Mouse (Mus musculus) embryo, embryonic 10 days (tissue): Measurements from ENCODE around the gene Btaf1.
"Not testable (repeated sequence)": the region's sequence is repeated elsewhere in the genome, so short reads cannot be mapped to it uniquely, and the experiment has no call there.

Source experiments
- DNase-seq: peaks from one replicate; pipeline ENCODE4 v3.0.0-alpha.2; 2015; ENCODE audit warnings: low spot score

The Btaf1 gene

DNA sequence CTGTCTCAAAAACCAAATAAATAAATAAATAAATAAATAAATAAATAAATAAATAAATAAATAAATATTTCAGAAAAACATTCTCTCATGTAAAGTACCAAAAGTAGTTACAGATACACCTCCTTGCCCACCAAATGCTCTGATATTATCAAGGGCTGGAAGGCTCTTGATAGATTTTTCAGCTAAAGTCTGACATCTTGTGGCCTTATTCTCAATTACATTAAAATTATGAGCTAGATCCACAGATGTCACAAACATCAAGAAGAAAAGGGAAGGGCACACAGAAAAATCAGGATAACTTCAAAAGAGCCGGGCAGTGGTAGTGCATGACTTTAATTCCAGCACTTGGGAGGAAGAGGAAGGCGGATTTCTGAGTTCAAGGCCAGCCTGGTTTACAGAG lies 3.9 kb upstream of the Btaf1 start:
- DNase-seq, result peak; percentile 59

DNA sequence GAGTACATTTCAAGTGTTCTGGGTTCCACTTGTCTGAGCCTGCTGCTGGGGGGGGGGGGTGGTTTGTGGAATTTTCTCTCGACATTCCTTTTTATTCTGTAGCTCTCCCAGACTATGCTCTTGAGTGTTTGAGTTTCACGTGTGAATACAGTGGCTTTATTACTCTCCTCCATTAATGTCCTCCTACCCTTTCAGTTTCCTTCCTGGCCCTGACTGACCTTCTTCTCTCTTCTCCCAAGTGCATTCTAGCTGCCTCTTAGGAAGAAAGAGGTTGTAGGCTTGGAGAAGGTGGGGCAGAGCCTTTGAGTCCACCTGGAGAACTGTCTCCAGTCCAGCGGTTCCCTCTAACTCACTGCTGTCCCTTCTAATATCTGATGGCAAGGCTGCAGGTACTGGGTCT lies 2.9 kb upstream of the Btaf1 start:
- no peak for DNase-seq

DNA sequence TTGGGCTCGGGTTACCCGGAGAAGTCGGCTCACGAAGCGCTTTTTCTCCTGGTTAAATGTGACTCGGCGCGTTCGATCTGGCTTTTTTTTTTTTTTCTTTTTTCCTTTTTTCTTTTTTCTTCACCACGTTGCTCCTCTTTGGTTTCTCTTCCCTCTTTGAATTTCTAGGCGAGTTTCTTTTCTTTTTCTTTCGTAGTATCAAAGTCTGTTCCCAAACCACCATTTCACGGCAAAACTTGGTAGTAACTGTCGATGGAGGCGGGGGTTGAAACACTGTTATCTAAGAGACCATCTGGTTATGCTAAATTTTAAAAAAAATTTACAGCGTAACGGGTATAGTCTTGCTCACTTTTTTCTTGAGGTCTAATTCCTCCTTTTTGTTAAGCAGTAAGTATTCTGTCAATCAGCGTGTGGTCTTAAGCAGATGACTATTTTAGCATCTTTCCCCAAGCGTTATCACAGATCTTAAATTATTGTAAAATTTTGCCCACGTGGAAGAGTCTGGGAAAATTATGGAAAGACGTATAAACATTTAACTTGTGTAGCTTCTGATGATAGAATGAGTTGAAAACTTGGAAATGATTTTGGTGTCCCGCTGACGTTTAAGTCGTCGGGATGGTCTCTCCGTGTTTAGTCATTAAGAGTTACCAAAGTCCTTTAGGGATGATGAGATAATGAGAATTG lies 816 bp downstream of the Btaf1 start:
- DNase-seq, result no peak

DNA sequence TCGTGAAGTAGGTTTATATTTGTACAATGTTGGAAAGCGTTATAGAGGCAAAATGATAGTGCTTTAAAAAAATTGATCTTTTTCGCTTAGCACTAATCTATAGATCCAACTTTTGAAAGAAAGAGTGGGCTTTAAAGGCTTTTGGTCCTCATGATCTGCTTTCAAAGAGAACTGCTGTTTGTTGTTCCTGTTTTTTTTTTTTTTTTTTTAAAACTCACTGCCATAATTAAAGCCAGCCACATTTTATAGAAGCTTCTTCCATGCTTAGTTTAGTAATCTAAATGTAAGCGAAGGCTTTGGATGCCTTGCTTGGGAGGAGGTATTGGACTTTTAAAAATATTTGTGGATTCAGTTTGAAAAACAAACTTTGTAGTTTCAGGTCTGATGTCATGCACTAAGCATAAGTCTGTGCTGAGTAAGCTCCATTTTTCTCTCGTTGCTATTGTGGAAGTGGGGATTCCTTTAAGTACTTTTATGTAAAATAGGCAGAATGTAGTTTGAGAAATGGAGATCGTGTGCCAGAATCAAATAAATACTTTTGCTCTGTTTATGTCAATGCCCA lies 2.0 kb downstream of the Btaf1 start:
- no peak for DNase-seq

DNA sequence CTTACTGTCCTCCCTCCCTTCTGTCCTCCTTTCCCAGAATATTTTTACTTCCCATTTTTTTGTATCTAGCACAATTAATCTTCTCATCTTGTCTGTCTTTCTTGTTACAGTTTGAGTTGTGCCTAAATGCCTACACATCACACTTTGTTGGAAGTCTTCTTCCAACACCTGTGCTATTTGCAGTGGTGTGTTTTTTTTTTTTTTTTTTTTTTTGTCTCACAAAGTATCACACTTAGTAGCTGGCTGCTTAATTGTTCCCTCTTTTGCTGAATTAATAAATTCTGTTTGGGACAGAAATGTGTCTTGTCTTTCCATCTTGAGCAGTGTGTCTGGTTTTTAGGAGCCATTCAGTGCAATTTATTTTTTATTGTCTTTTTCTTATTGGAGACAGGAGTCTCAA lies 3.9 kb downstream of the Btaf1 start:
- no peak for DNase-seq

DNA sequence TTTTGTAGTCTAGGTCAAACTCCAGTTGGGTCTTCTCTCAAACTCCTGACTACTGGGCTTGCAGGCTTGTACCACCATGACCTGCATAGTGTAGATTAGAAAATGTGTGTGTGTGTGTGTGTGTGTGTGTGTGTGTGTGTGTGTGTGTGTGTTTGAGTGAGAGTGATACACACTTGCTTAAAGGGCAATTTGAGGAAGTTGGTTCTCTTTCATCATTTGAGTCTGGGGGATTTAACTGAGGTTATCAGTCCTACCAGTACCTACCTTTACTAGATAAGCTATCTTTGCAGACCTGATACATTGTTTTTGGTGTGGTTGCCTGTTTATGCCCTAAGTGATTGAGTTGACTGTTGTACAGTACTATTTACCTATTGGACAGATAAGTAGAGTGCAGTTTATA lies 6.2 kb downstream of the Btaf1 start:
- no peak for DNase-seq

DNA sequence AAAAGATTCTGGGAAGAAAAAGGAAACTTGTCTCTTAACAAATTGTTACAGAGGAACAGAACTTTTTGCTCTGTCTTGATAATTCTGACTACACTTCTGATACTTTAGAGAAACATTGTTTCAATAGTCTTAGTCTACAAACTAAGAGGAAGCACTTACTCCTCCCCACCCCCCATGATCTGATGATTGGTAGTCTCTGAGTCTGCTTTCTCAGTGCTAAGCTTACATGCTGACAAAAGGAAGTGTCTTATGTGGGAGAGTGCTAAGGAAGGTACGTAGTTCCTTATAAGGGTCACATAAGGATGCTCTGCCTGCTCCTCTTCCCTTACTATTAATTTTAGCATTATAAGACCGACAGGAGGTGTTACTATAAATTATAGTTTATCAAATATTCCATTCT lies 6.7 kb downstream of the Btaf1 start:
- no peak for DNase-seq

DNA sequence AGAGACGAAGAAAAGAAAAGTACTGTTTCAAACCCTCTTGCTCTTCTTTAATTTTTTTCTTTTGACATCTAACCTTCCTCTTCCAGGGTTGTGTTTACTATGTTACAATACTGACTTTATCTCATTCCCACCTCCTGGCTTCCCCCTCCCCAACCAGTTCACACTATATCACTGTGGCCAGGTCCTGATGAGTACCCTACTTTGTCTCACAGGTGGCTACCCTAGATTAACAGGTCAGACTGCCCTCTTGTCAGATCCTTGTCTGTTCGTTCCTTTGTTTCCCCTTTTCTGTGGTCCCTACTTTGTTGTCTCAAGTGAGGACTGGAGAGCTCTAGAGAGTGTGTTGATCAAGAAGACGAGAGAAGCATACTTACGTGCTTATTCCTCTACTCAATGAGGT lies 10.4 kb downstream of the Btaf1 start:
- DNase-seq, result no peak

DNA sequence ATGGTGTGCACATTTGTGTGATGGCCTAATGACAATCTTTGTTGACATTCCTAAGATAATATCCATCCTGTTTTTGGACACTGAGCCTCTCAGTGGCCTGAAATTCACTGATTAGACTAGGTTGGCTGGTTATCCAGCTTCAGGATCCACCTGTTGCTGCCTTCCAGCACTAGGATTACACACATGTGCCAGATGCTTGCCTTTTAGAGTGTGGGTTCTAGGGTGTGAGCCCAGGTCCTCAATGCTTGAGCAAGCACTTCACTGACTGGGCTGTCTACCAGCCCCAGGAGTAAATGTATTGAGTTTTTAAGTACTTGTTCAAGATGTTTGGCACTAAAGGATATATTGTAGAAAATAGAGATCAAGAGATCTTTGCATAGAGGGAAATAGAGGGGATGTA lies 12.1 kb downstream of the Btaf1 start:
- DNase-seq, result no peak

DNA sequence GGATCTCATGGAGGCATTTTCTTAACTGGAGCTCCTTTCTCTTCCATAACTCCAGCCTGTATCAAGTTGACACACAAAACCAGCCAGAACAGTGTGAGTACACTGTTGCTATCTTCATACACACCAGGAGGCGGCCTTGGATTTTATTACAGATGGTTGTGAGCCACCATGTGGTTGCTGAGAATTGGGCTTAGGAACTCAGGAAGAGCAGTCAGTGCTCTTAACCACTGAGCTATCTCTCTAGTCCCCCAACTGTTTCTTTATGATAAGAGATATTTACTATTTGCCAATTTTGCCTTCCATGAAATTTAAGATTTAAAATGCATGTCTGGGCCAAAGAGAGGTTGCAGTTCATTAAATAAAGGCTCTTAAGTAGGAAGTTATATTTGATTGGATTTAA lies 14.2 kb downstream of the Btaf1 start:
- no peak for DNase-seq

DNA sequence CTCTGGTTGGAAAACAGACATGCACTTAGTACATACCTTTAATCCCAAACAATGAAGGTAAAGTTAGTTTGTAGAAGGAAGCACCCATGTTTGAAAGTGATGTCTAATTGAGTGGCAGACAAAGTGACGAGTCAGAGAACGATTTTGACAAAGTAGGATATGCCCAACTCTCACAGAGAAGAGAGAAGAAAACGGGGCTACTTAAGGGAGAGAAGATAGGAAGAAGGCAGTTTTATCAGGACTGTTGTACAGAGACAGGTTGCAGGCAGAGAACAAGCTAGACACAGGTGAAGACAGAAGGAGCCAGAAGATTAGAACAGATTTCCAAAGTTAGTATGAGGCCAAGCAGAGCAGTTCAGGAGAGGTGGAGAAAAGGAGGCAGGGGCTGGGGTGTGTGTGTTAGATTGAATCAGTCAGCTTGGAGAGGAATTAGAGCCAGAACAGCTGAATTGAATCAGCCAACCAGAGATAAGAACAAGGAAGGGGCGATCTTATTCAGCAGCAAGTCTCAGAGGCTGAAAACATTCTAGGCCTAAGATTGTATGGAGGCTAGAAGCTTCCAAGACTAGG lies 27.8 kb downstream of the Btaf1 start:
- no peak for DNase-seq

DNA sequence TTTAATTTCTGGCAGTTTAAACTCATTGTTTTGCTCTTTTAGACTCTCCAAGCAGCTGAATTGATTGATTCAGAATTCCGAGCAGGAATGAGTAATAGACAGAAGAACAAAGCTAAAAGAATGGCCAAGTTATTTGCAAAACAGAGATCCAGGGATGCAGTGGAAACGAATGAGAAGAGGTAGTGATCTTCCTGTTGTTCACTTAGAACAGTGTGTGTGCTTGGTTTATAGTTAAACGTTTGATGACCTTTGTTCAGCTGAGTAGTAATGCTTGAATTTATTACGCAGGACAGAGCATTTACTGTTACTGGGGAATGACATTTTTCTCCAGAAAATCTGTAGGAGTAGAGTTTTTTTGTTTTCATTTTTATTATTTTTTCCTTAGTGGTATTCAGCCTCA lies 32.5 kb downstream of the Btaf1 start:
- DNase-seq, result no peak

DNA sequence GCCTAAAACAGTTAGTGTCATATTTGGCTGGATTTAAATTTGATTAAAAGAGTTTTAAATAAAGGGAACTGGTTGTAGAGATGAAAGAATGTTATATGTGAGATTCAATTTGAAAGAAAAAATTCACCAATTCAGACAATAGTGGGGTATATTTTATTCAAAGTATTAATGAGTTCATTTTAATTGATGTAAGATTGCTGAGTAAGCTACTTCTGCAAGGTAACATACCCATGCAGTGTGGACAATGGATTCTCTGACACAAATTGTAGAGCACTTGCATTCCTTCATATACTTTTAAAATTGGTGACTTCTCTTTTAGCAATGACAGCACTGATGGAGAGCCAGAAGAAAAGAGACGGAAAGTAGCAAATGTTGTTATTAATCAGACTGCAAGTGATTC lies 35.4 kb downstream of the Btaf1 start:
- DNase-seq, result no peak

DNA sequence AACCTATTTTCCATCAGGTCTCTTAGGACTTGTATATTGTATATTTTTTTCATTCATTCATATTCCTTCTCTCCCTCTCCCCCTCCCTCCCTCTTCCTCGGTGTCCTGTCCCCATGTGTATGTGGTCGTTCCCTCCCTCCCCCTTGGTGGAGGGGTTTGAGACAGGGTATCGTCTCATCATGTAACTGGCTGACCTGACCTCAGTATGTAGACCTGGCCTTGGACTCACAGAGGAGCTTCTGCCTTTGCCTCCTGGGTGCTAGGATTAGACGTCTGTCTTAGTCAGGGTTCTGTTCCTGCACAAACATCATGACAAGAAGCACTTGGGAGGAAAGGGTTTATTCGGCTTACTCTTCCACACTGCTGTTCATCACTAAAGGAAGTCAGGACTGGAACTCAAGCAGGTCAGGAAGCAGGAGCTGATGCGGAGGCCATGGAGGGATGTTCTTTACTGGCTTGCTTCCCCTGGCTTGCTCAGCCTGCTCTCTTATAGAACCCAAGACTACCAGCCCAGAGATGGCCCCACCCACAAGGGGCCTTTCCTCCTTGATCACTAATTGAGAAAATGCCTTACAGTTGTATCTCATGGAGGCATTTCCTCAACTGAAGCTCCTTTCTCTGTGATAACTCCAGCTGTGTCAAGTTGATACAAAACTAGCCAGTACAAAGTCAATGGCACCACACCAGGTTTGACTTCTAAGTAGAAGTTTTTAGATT lies 36.8 kb downstream of the Btaf1 start:
- DNase-seq, result not testable (repeated sequence)

DNA sequence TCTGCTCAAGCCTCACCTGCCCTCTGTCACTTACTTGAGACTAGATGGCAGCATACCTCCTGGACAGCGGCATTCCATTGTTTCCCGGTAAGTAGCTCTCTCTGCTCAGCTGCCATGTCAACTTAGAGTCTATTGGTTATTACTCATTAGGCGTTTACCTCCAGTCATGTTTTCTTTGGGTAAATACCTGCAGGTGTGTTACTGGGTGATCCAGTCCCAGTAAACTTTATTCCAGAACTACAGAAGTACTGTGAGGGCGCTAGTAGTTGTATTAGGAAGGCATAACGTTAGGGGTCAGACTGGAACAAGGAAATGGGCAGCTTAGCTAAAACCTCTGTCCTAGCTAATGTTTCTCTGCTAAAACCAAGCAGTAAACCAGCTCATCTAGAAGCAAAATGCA lies 78.7 kb downstream of the Btaf1 start:
- no peak for DNase-seq

DNA sequence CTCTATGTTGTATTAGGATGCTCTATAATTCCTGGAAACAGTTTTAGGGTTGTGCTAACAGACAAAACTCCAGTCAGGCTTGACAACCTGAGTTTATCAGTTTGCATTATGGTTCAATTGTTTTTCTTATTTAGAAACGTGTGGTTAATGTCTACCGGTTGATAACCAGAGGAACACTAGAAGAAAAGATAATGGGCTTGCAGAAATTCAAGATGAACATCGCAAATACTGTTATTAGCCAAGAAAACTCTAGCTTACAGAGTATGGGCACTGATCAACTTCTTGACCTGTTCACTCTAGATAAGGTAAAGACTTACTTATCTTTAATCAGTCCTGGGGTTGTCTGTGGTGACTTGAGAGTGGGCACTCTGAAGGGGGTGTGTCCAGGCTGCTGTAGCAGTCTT lies 84.0 kb downstream of the Btaf1 start:
- DNase-seq, result no peak

DNA sequence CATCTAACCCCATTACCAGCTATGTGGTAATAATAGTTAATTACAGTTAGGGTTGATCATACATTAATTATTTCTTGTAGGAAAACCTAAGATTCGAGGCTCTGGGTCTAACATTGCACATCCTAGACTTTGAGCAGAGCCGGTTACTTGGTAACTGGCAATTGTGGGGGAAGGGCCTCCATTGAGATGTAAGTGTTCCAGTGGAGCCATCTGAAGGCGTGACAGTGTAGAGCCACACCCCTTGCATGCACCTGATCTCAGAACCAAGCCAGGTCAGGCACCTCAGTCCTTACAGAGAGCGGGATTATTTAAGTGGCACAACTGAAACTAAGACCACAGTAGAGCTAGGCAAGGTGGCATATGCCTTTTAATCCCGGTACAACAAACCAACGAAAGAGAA lies 87.6 kb downstream of the Btaf1 start:
- DNase-seq, result no peak

DNA sequence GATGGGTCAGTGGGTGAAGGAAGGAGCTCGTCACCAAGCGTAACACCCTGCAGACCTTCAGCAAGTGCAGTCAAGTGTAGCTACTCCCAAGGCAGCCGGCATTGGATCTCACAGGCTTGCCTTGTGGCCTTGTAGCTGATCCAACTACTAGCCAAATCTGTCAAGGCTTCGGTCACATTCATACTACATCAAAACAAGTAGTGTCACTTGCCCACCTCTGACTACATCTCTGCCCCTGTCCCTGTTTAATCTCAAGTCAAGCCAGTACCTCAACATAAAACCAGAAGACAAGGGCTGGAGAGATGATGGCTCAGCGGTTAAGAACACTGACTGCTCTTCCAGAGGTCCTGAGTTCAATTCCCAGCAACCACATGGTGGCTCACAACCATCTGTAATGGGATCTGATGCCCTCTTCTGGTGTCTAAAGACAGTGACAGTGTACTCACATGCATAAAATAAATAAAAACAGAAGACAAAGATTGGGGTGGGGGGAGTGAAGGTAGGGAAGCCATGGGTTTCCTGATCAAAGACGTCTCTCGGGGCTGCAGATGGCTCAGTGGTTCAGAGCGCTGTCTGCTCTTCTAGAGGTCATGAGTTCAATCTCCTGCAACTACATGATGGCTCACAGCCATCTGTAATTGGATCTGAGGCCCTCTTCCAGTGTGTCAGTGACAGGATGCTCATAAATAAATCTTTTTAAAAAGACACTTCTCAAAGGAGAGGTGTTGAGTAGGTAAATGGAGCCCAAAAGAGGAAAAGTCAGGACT lies 88.5 kb downstream of the Btaf1 start:
- no peak for DNase-seq

DNA sequence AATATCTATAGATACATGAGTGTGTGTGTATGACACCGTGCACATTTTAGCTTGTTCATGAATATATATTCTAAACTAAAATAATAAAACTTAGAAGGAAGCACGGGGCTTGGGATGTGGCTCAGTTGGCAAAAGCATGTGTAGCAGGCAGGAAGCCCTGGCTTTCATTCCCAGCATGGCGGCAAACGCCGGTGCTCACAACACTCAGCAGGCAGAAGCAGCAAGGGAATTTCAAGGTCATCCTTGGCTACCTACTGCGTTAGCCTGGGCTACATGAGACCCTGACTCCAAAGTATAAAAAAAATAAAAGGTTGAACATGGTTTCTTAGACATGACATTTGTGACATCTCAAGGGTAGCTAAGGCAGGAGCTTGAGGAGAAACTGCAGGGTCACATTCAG lies 91.0 kb downstream of the Btaf1 start:
- DNase-seq, result no peak

DNA sequence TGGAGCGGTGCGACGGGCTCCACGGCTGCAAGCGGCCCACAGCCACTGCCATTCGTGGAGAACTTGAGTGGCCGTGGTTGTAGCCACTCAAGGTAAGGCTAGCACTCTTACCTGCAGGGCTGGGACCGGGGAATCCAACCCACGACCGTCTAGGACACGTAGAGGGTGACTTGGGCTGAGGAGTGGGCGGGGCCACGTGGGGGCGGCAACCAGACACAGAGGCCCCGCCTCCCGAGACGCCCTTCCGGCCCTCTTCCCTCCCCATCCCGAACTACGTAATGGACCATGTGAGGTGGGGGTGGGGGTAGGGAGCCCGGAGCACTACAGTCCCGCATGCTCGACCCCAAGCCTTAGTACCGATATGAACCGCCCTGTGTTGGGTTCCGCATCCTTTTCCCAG lies 92.5 kb downstream of the Btaf1 start:
- peak; percentile 90 for DNase-seq

DNA sequence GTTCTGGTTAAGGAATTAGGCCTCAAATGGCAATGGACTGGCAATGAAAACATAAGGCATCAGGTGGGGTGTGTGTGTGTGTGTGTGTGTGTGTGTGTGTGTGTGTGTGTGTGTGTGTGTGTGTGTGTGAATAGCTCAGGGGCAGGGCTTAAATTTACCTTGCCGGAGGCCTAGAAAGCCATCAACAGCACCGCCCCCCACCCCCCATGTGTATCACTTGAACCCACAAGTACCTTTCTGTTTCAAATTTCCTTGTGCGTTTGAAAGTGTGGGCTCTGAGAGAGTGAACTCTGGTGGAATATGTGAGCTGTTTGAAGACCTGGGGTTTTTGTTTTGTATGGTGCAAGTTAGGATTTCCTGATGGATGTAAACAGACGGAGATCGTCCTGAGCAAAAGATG lies 93.1 kb downstream of the Btaf1 start:
- DNase-seq, result no peak

DNA sequence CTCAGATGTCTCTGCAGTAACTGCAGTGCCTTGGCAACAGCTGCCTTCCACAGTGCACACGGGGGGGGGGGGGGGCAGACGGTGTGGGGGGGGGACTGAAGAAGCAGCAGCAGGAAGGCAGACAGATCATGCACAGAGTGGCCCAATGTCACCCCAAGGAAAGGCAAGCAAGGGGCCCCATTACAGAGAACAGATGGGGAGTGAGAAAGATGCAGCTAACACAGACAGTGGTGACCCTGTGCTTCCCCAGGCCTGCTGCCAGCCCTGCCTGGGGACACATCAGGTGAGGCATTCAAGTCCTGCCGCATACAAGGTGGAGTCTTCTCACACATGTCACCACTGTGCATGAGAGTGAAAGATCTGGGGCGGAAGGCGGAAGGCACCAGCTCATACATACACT lies 94.7 kb downstream of the Btaf1 start:
- no peak for DNase-seq

DNA sequence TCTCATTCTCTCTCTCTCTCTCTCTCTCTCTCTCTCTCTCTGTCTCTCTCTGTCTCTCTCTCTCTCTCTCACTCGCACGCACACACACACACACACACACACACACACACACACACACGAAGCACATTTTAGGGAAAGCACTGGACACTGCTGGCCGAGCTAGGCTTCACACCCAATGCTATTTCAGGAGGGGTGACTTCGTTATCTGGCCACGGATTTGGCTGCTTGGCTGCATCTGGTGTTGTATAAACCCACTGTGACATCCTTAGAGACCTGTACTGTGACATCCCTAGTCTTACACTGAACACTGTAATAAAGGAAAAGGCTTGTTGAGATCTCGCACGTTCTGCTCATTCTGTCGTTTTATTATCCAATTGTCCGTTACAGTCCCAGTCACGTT lies 95.1 kb downstream of the Btaf1 start:
- DNase-seq, result no peak
